Mouse (Mus musculus): ENCODE data around the gene Fam98a.

GRCm38 (mm10) chr17:75526411-75526810 is 25.3 kb downstream of the Fam98a start:
- TF ChIP-seq EP300 (IDR thresholded peaks at IDR 0.05) (no peak), CTCF (IDR thresholded peaks at IDR 0.05) (no peak)
